Mouse (Mus musculus) MEL (cell line): ENCODE results near the gene Lrrc23.
A peak's percentile ranks its signal among the peaks of the same experiment; 100 is the strongest.

Source experiments
- CHD2 ChIP-seq: IDR thresholded peaks from 2 replicates; pipeline ENCODE4 v1.6.1; 2011; ENCODE audit warnings: low read length, improper control_type of control experiment
- CTCF ChIP-seq, 3 experiments: IDR thresholded peaks in 2 of 3; conservative IDR thresholded peaks in 1 of 3; 2 replicates each; pipeline ENCODE4 v1.5.1; 2011 to 2012; ENCODE audit warnings: low read length in 3 of 3, low read depth in 2 of 3, mild to moderate bottlenecking in 2 of 3, improper control_type of control experiment in 1 of 3, inconsistent platforms in 1 of 3, mixed read lengths in 1 of 3, moderate library complexity in 1 of 3; ENCODE audit not compliant: control insufficient read depth in 1 of 3, insufficient read depth in 1 of 3, poor library complexity in 1 of 3, severe bottlenecking in 1 of 3
- GABPA ChIP-seq: IDR thresholded peaks from 2 replicates; pipeline ENCODE4 v1.6.1; 2012; ENCODE audit warnings: low read depth, mild to moderate bottlenecking, inconsistent platforms, low read length, improper control_type of control experiment, moderate library complexity
- JUND ChIP-seq: IDR thresholded peaks from 2 replicates; pipeline ENCODE4 v1.6.1; 2011; ENCODE audit warnings: low read depth, mild to moderate bottlenecking, improper control_type of control experiment, low read length
- KAT2A ChIP-seq: conservative IDR thresholded peaks from 2 replicates; pipeline ENCODE4 v1.6.1; 2012; ENCODE audit warnings: low read depth, low read length, improper control_type of control experiment, inconsistent platforms
- POLR2A ChIP-seq, 2 experiments: IDR thresholded peaks; 2 replicates each; pipeline ENCODE4 v1.6.1; 2011 to 2012; ENCODE audit warnings: low read length in 2 of 2, mild to moderate bottlenecking in 2 of 2, control low read depth in 1 of 2, improper control_type of control experiment in 1 of 2, low read depth in 1 of 2, moderate library complexity in 1 of 2; ENCODE audit not compliant: control insufficient read depth in 1 of 2, insufficient read depth in 1 of 2, poor library complexity in 1 of 2
- SMC3 ChIP-seq: IDR thresholded peaks from 2 replicates; pipeline ENCODE4 v1.6.1; 2011; ENCODE audit warnings: low read depth, low read length, improper control_type of control experiment
- TAL1 ChIP-seq: IDR thresholded peaks from 2 replicates; pipeline ENCODE4 v1.6.1; 2012; ENCODE audit warnings: mild to moderate bottlenecking, inconsistent platforms, low read length, moderate library complexity, mixed read lengths
- USF1 ChIP-seq: IDR thresholded peaks from 2 replicates; pipeline ENCODE4 v1.6.1; 2014; ENCODE audit warnings: low read depth, mild to moderate bottlenecking, inconsistent platforms, low read length, improper control_type of control experiment, moderate library complexity
- ZC3H11A ChIP-seq: IDR thresholded peaks from 2 replicates; pipeline ENCODE4 v1.6.1; 2012; ENCODE audit warnings: low read depth, mild to moderate bottlenecking, inconsistent platforms, low read length, improper control_type of control experiment

DNA sequence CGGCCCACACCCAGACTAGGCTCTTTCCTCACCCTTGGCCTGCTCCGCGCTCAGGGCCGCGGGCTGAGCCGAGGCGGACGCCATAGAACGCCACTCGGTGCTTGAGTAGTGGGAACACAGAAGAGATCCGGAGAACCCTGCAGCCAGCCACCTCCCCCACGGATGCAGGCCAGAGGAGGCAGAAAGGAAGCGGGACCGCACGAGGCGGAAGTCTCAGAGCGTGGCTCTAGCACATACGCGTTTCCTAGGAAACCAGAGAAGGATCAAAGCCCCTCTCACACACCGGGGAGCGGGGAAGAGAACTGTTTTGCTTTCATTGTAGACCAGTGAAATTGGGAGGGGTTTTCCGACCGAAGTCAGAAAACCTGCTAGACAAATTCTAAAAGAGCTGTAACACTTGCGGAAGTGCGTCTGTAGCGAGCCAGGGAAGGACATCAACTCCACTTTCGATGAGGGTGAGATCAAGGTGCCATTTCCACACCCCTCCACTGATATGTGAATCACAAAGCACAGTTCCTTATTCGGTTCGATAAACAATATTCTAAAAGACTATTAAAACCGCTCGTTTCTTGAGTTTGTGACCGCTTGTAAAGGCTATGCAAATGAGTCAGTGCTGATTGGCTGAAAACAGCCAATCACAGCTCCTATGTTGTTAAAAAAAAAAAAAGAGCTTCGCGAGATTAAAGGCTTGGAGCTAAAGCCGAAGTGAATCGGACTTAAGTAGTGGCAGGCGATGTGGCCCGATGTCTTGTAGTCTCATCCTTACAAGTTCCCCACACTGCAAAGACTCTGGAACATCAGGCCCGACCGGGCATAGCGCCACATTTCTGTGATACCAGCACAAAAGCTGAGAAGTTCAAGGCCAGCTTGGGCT, 38.4 kb downstream of the Lrrc23 start, which contains the start of gene Grcc10:
- peak; percentile 50; the same call in 1 of the 2 replicates for TF ChIP-seq KAT2A
- no peak for TF ChIP-seq CTCF (IDR thresholded peaks at IDR 0.05 in 2 of 3, conservative IDR thresholded peaks at IDR 0.05 in 1 of 3; ENCODE audit: control insufficient read depth in 1 of 3, insufficient read depth in 1 of 3, low read depth in 2 of 3, low read length in 3 of 3, poor library complexity in 1 of 3, severe bottlenecking in 1 of 3)
- peak; percentile 93 for TF ChIP-seq CHD2
- peak; percentile 88 for TF ChIP-seq JUND
- no peak for TF ChIP-seq TAL1
- no peak for TF ChIP-seq ZC3H11A
- TF ChIP-seq USF1, result no peak
- peak; percentile 28 for TF ChIP-seq SMC3
- no peak for TF ChIP-seq GABPA
- TF ChIP-seq POLR2A (IDR thresholded peaks at IDR 0.05; ENCODE audit: control insufficient read depth in 1 of 2, insufficient read depth in 1 of 2, low read depth in 1 of 2, low read length in 2 of 2, poor library complexity in 1 of 2), result peak; percentile 100
